Mouse (Mus musculus) heart, postnatal 0 days (tissue): ENCODE results near the gene Creb3l4. TPM values are rescaled to one million over a fixed set of nuclear protein-coding genes. Genes with fewer than 3 reads are reported as not detected.

Source experiments
- ATAC-seq: fragments of 200-750 bp; cut with Nextera tagmentation; 2 replicates; pipeline ENCODE4 v1.8.0; 2017; ENCODE audit warnings: low read depth, moderate number of reproducible peaks, moderate library complexity; ENCODE audit not compliant: insufficient read depth
- DNase-seq: peaks from one replicate; pipeline ENCODE4 v3.0.0-alpha.2; 2016; ENCODE audit warnings: low spot score
- H3K27ac ChIP-seq: fragments of 300-500 bp; sonication (generic); 2 replicates; pipeline ENCODE4 v1.5.1; 2014; ENCODE audit warnings: low read depth, mild to moderate bottlenecking
- H3K27me3 ChIP-seq: fragments of 300-500 bp; sonication (generic); 2 replicates; pipeline ENCODE4 v1.6.1; 2014; ENCODE audit warnings: low read length, mixed read lengths; ENCODE audit not compliant: control insufficient read depth, insufficient read depth
- H3K36me3 ChIP-seq: fragments of 300-500 bp; sonication (generic); replicated peaks from 2 replicates; pipeline ENCODE4 v1.6.1; 2014; ENCODE audit warnings: low read length, mixed read lengths; ENCODE audit not compliant: control insufficient read depth, insufficient read depth
- H3K4me1 ChIP-seq: fragments of 300-500 bp; sonication (generic); 2 replicates; pipeline ENCODE4 v1.6.1; 2014; ENCODE audit warnings: antibody characterized with exemption; ENCODE audit not compliant: control insufficient read depth, insufficient read depth
- H3K4me2 ChIP-seq: fragments of 300-500 bp; sonication (generic); 2 replicates; pipeline ENCODE4 v1.6.1; 2014; ENCODE audit warnings: low read depth, mild to moderate bottlenecking, low read length, moderate library complexity
- H3K4me3 ChIP-seq: fragments of 300-500 bp; sonication (generic); 2 replicates; pipeline ENCODE4 v1.5.1; 2014; ENCODE audit warnings: low read depth, low read length
- H3K9ac ChIP-seq: fragments of 300-500 bp; sonication (generic); replicated peaks from 2 replicates; pipeline ENCODE4 v1.6.1; 2014; ENCODE audit warnings: low read depth, low read length, mixed read lengths
- H3K9me3 ChIP-seq: fragments of 300-500 bp; sonication (generic); replicated peaks from 2 replicates; pipeline ENCODE4 v1.6.1; 2016; ENCODE audit warnings: low read length; ENCODE audit not compliant: control insufficient read depth
- CTCF ChIP-seq: IDR thresholded peaks from 2 replicates; pipeline ENCODE4 v1.5.1; 2016; ENCODE audit warnings: antibody characterized with exemption, control low read depth, low read depth
- EP300 ChIP-seq: IDR thresholded peaks from 2 replicates; pipeline ENCODE4 v1.6.1; 2016; ENCODE audit warnings: antibody characterized with exemption, low read depth
- whole genome bisulfite sequencing: fragments of 180-500 bp; shearing (Covaris S2); extraction: QIAGEN DNeasy Blood & Tissue Kit; methylation state at CpG from one replicate; pipeline ENCODE4 v1.1.7; 2014; 5-methylcytosine and 5-hydroxymethylcytosine counted together
- polyA plus RNA-seq: library from polyadenylated mRNA; unstranded; fragments of >200 nt; fragmentation: Nextera tagmentation; extraction: Ambion mirVana; gene quantifications from 2 replicates; pipeline ENCODE4 v1.2.1, GENCODE M21; 2015
- total RNA-seq: library from RNA; depleted of rRNA; stranded (reverse); fragments of >200 nt; gene quantifications from 2 replicates; pipeline ENCODE4 v1.2.3, GENCODE M21; 2014; ENCODE audit warnings: low replicate concordance

Creb3l4 gene
- total and polyA plus RNA-seq, 2 experiments from 2014 or later: 1.2 TPM; not detected in 1

DNA sequence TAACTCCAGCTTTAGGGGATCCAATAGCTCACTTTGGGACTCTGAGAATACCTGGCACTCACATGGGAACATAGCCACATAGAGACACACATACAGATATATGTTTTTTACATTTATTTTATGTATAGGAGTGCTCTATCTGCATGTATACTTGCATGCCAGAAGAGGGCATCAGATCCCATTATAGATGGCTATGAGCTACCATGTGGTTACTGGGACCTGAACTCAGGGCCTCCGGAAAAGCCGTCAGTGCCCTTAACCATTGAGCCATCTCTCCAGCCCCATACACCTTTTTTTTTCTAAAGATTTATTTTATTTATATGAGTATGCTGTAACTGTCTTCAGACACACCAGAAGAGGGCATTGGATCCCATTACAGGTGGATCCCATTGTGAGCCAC is 40.8 kb upstream of the Creb3l4 start:
- 96% methylated on average over 2 of the region's 2 CpGs for WGBS
- no peak for ATAC-seq
- peaks cover 21% of the 10 kb centered on the region for H3K36me3 ChIP-seq
- no peaks in the 10 kb centered on the region for H3K9me3 ChIP-seq
- H3K4me3 ChIP-seq: no peak overlapping the region
- no peak overlapping the region for H3K27ac ChIP-seq
- H3K27me3 ChIP-seq: no peaks in the 10 kb centered on the region
- no peak for DNase-seq
- H3K4me2 ChIP-seq: no peak overlapping the region
- H3K9ac ChIP-seq: no peak overlapping the region
- TF ChIP-seq EP300 (no peak), CTCF (no peak)
- H3K4me1 ChIP-seq: no peaks in the 10 kb centered on the region

- Histone ChIP-seq H3K36me3 (peaks cover 55% of the 10 kb centered on the region), H3K9me3 (no peaks in the 10 kb centered on the region), H3K4me1 (no peaks in the 10 kb centered on the region), H3K27me3 (no peaks in the 10 kb centered on the region), H3K4me3 (no peak overlapping the region), H3K4me2 (no peak overlapping the region), H3K27ac (no peak overlapping the region), H3K9ac (no peak overlapping the region)
- WGBS: 93% methylated on average over 9 of the region's 9 CpGs
- DNase-seq (no peak), ATAC-seq (no peak)
- TF ChIP-seq CTCF: no peak
- TF ChIP-seq EP300: no peak
Observed at GRCm38 (mm10) chr3:90280708-90281107, 37.4 kb upstream of the Creb3l4 start.

GRCm38 (mm10) chr3:90279743-90280142 is 36.4 kb upstream of the Creb3l4 start:
- Histone ChIP-seq H3K9ac (no peak overlapping the region), H3K9me3 (no peaks in the 10 kb centered on the region), H3K27me3 (no peaks in the 10 kb centered on the region), H3K4me3 (no peak overlapping the region), H3K27ac (no peak overlapping the region), H3K36me3 (peaks cover 65% of the 10 kb centered on the region), H3K4me2 (no peak overlapping the region), H3K4me1 (no peaks in the 10 kb centered on the region)
- ATAC-seq: no peak
- DNase-seq: no peak
- TF ChIP-seq EP300 (no peak), CTCF (no peak)
- 92% methylated on average over 7 of the region's 7 CpGs for WGBS

GRCm38 (mm10) chr3:90279216-90279615 is 35.9 kb upstream of the Creb3l4 start:
- H3K27ac ChIP-seq: no peak overlapping the region
- no peak overlapping the region for H3K4me3 ChIP-seq
- WGBS: 93% methylated on average over 9 of the region's 9 CpGs
- peaks cover 67% of the 10 kb centered on the region for H3K36me3 ChIP-seq
- H3K9ac ChIP-seq: no peak overlapping the region
- ATAC-seq (no peak), DNase-seq (no peak)
- H3K9me3 ChIP-seq: no peaks in the 10 kb centered on the region
- H3K4me1 ChIP-seq: no peaks in the 10 kb centered on the region
- TF ChIP-seq CTCF (no peak), EP300 (no peak)
- H3K27me3 ChIP-seq: no peaks in the 10 kb centered on the region
- H3K4me2 ChIP-seq: no peak overlapping the region

GRCm38 (mm10) chr3:90278211-90278610 is 34.9 kb upstream of the Creb3l4 start:
- Histone ChIP-seq H3K4me2 (no peak overlapping the region), H3K27me3 (no peaks in the 10 kb centered on the region), H3K9ac (no peak overlapping the region), H3K4me1 (no peaks in the 10 kb centered on the region), H3K4me3 (no peak overlapping the region), H3K27ac (no peak overlapping the region), H3K36me3 (peaks cover 77% of the 10 kb centered on the region), H3K9me3 (no peaks in the 10 kb centered on the region)
- ATAC-seq: no peak
- TF ChIP-seq CTCF (no peak), EP300 (no peak)
- DNase-seq: no peak
- WGBS: 93% methylated on average over 10 of the region's 10 CpGs

- peaks cover 81% of the 10 kb centered on the region for H3K36me3 ChIP-seq
- DNase-seq (no peak), ATAC-seq (no peak)
- H3K4me3 ChIP-seq: no peak overlapping the region
- no peak overlapping the region for H3K27ac ChIP-seq
- H3K4me1 ChIP-seq: no peaks in the 10 kb centered on the region
- WGBS: 84% methylated on average over 9 of the region's 9 CpGs
- H3K9ac ChIP-seq: no peak overlapping the region
- no peaks in the 10 kb centered on the region for H3K9me3 ChIP-seq
- no peaks in the 10 kb centered on the region for H3K27me3 ChIP-seq
- no peak overlapping the region for H3K4me2 ChIP-seq
- TF ChIP-seq EP300 (no peak), CTCF (no peak)
Observed at GRCm38 (mm10) chr3:90277793-90278192, 34.5 kb upstream of the Creb3l4 start.
